Mouse (Mus musculus): ENCODE results near the gene Sars.

DNA sequence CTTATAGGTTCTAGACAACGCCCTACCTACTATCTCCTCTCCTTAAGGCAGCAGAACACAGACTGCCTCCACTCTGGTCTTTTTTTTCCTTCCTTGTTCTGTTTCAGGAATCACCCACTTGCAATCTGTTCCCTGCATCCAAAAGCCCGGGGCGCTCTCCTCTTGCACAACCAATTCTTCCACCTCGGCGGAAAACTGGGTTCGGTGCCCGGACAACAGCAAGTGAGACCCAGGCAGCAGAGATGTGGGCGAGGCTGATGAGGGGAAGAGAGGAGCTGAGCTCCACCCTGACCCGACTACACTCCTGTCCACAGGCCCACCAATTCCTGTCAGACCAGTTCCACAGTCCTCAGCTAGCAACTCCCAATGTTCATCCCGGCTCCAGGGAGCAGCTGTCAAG lies 58.8 kb downstream of the Sars start:
- no peak for TF ChIP-seq CTCF (IDR thresholded peaks at IDR 0.05; ENCODE audit: low read depth)
- no peak for TF ChIP-seq EP300 (optimal IDR thresholded peaks at IDR 0.05)

Measured in stomach, postnatal 0 days (tissue).